Mouse (Mus musculus): ENCODE data around the gene Snapc5. TPM values are rescaled to one million over a fixed set of nuclear protein-coding genes. Genes with fewer than 3 reads are reported as not detected.

Gene Snapc5
- total RNA-seq, 2 experiments from 2014 or later: 15.6 to 19.6 TPM

Small RNA genes within 50 kb of the gene (microRNA-seq; reads per million reads assigned to microRNA genes)
- gene Gm24106: 0 reads per million in 2 experiments

Other genes with a start within 250 kb of the Snapc5 start
- gene Smad6, start 157.2 kb upstream of the Snapc5 start, total RNA-seq (2021): 1 to 10 TPM; 1.3 to 2.5 TPM
- not detected for gene Lctl, start 62.1 kb upstream of the Snapc5 start, total RNA-seq (2021)
- 1 to 10 TPM; 2.2 to 3.1 TPM for gene Zwilch, start 6.2 kb upstream of the Snapc5 start, total RNA-seq (2021)
- gene Rpl4, start 5.9 kb upstream of the Snapc5 start, total RNA-seq (2021): 100 to 1,000 TPM; 658 to 671 TPM
- 1 to 10 TPM; 2.4 to 2.9 TPM for gene Uchl4, start 55.9 kb downstream of the Snapc5 start, total RNA-seq (2021)
- 100 to 1,000 TPM; 354 to 355 TPM for gene Map2k1, start 74.4 kb downstream of the Snapc5 start, total RNA-seq (2021)
- gene Tipin, start 102.3 kb downstream of the Snapc5 start, total RNA-seq (2021): 10 to 100 TPM; 11.8 to 15.2 TPM
- 10 to 100 TPM; 26.3 to 30.0 TPM for gene Dis3l, start 162.0 kb downstream of the Snapc5 start, total RNA-seq (2021)
- gene Megf11, start 206.4 kb downstream of the Snapc5 start, total RNA-seq (2021): 10 to 100 TPM; 12.7 to 14.3 TPM